Mouse (Mus musculus): ENCODE measurements around the gene Hif3a. TPM values are rescaled to one million over a fixed set of nuclear protein-coding genes. Genes with fewer than 3 reads are reported as not detected.
"Not testable (repeated sequence)": the region's sequence is repeated elsewhere in the genome, so short reads cannot be mapped to it uniquely, and the experiment has no call there.

Hif3a gene
- polyA plus RNA-seq (2012; rRNA removed) = 5.2 and 7.9 TPM in 2 replicates

DNA sequence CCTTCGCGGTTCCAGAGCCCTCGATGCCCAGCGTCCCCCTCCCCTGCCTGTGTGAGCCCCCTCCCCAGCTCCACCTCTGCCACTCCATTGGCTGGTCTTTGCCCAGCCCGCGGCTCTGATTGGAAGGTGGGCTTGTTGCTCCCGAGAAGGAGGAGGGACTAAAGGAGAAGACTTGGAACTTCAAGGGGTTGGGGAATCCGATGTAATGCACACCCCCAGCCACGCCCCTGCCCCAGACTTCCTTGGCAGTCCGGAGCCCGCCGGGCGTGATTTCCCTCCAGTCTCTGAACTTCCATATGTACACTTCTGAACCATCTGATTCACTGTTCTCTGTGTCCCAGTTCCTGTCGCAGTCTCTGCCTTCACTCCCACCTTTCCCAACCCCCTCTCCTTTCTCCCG is at the start of gene Hif3a:
TSS of gene Hif3a (minus strand) at position 39 of the 400 bp plus-strand sequence.
- no peak for DNase-seq (ENCODE audit: low read depth)

DNA sequence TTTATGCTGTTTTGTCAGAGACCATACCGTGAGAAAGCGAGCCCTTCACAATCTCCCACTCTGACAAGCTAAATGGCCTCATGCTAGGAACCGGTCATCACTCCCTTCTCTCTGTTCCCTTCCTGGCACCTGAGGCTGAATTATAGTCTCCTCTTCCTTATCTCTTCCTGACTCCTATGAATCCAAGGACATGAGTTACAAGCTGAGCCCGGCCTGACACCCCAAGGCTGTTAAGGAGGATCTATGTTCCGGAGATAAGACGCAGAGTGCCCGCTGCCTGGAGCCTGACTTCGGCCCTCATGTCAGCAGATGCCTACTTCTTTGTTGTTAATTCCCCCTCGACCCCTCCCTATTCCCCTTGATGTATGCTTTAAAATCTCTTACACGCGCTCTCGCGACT is 39.4 kb upstream of the Hif3a start:
- DNase-seq (ENCODE audit: low read depth) = not testable (repeated sequence)

DNA sequence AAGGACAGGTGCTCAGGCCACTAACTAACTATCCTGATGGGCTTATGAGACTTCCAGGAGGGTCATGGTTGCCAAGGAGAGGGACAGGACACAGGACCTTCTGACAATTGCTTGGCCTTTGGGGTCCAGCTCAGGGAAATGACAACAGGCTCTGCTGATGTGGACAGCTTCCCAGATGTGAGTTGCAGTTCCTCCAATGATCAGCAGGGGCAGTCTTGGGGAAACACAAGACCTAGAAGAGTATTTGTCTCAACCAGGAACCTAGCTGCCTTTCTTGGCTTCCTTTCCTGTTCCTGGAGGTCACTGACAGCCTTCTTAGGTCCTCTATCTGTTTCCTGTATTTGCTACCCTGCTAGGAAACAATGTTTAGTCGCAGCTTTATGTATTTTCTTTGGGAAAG is 29.1 kb upstream of the Hif3a start:
- no peak for DNase-seq (ENCODE audit: low read depth)

DNA sequence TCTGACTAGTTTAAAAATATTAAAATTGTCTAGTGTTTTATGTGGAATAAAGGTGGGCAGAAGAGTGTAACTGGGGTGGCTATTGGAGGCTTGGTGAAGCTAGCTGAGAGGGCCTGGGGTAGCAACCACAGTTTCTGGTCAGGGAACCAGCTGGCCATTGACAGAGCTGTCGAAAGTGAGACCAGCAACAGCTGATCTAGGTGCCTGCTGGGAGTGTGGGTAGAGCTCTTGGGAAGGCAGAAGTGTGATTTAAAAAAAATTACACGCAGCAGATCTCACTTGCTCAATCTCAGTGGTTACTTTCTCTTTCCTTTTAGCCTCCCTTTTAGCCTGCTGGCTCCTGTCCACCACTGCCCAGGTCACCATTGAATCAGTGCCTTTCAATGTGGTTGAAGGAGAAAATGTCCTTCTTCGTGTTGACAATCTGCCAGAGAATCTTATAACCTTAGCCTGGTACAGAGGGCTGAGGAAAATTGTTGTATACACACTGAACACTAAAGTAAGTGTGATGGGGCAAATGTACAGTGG is 27.9 kb upstream of the Hif3a start:
- DNase-seq (ENCODE audit: low read depth) = no peak

DNA sequence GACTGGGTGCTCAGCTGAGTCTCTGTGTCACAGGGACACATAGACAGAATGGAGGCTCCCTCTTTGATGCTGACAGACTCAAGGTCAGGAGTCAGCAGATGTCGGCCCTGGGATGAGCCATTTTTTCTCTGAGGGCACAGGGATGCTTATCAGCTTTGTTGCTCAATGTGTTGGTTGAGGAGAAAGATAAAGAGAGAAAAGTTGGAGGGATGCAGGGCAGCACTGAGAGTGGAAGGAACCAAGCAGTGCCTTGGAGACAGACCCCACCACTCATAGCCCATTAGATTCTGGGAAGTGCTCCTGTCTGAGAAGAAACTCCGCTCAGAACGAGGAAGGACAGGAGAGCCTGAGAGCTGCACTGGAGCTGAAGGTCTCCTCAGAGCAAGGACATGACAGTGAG is 25.5 kb upstream of the Hif3a start:
- DNase-seq (ENCODE audit: low read depth) = no peak

DNA sequence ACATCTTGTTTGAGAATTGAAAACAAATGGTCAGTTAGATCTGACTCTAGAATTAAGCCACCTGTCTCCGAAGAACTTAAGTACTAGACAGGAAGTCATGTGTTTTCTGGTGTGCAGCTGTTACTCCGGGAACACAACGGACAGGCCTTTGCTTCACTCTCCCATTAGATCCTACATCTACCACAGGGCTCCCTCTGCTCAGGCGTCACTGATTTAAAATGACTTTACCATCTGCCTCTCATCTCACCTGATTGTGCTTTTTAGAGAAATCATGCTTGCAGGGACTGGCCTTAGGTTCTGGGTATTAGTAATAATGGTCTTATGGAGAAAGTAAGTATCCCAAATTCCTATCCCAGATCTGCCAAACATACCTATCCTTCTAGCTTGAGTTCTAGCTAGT is 20.5 kb upstream of the Hif3a start:
- DNase-seq (ENCODE audit: low read depth) = no peak

DNA sequence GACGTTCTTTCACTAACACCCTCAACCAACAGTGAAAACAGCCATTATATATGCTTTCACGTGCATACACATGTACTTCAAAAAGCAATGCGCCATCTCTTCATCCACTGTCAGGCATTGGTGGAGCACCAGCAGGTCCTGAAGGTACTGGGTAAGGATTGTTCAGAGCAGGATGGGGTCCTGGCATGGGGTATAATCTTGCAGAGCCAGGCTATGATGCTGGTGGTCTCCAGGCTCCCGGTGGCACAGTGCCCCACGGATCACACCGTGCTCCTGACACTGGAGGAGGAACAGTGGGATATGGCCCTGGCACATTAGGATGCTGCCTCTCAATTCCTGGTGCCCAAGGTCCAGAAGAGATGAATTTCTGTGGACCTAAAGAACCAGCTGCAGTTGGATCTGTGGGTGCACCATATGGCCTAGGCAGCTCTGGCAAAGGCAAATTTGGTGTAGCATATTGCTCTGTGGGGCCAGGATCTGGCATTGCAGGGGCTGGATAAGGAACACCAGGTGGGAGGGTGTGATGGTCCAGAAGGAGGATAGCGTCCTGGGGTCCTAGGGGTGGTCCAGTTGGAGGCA is 15.9 kb upstream of the Hif3a start:
- no peak for DNase-seq (ENCODE audit: low read depth)

DNA sequence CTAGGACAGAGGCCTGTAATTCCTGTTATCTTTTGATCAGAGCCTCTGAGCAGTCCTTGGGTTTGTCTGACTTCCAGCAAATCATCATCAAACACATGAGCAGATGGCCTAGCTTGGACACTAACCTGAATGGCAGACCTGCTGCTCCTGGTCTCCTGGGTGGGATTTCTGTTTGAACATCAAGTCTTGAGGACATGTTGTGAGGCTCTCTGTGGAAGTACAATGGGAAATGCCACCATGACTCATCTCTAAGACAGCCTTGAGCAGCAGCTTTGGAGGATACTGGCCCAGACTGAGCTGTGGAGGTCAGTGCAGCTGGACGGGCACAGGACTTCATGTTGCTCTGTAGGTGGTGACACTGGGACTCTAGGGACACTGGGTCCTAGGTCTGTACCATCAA is 14.3 kb upstream of the Hif3a start:
- DNase-seq (ENCODE audit: low read depth) = no peak

DNA sequence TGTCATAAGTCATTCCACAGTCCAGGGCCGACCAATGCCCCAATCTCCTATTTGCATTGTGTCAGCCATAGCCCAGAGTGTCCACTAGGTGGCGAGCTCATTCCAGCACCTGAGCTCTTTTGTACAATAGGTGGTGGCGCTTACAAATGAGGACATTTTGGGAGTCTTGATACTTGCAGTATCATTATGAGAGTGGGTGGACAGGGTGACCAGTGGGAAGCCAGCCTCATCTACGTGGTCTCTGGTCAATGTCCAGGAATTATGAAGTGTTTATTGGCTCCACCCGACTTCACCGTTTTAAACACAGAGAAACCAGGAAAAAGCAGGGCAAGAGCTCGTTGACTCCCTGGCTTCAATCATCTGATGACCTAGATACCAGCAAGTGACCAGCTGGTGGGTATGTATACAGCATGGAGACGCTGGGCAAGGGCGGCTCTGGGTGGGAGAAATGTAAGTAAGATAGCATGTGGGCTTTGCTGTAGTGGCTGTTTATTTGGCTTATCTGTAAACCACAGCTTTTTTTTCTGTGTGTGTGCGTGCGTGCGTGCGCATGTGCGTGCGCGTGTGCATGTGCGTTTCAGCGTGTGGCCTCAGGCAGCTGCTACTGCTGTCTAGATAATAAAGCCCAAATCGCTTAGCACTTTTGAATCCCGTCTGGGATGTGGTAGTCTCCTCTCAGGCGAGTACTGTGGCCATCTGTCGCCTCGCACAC is 11.8 kb upstream of the Hif3a start, which contains the start of gene Psg16:
TSS of gene Psg16 (plus strand) at position 137 of the 712 bp plus-strand sequence.
- DNase-seq (ENCODE audit: low read depth) = no peak

DNA sequence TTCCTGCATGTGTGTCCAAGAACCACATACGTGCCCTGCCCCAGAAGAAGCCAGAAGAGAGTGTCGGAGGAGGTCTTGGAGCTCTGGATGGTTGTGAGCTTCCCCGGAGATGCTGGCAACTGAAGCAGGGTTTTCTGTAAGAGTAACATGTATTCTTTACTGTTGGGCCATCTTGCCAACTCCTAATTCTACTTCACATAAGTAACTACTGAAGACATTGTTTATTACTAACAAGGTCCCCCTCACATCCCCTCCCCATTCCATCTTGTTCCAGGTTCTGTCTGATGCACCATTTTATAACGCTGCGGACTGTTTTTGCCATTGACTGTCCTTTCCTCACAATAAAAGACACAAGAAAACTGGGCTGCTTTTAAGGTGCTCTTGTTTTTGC is 11.3 kb upstream of the Hif3a start:
- no peak for DNase-seq (ENCODE audit: low read depth)

DNA sequence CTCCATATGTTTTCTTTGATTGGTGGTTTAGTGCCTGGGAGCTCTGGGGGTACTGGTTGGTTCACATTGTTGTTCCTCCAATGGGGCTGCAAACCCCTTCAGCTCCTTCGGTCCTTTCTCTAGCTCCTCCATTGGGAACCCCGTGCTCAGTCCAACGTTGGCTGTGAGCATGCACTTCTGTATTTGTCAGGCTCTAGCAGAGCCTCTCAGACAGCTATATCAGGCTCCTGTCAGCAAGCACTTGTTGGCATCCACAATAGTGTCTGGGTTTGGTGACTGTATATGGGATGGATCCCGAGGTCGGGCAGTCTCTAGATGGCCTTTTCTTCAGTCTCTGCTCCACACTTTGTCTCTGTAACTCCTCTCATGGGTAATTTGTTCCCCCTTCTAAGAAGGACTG is 5.4 kb upstream of the Hif3a start:
- not testable (repeated sequence) for DNase-seq (ENCODE audit: low read depth)

DNA sequence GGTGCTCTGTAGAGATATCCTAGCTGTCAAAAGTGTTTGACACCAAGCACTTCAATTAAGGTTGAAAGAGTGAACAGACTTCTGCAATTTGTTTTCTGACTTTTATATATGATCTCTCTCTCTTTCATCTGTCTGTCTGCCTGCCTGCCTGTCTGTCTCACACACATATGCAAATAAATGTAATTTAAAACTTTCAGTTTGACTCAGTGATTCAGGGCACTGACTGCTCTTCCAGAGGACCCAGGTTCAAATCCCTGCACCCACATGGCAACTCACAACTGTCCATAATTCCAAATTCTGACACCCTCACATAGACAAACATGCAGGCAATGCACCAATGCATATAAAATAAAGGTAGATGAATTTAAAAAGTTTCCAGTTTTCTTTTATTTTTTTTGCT is 4.8 kb upstream of the Hif3a start:
- no peak for DNase-seq (ENCODE audit: low read depth)

DNA sequence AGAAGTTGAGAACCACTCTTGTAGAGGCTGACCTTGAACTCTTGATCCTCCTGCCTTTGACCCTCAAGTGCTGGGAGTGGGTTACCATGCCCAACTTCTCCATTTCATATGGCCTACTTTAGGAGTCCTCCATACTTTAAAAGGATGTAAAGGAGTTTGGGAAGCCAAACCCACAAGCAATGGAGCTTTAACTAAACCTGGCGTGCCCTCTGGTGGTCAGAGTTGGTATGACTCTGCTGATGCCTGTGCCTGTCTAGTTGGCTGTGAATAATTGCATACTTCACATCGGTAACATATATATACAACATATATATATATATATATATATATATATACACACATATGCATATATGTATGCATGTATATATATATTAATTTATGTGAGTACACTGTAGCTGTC is 4.2 kb upstream of the Hif3a start:
- DNase-seq (ENCODE audit: low read depth) = no peak

DNA sequence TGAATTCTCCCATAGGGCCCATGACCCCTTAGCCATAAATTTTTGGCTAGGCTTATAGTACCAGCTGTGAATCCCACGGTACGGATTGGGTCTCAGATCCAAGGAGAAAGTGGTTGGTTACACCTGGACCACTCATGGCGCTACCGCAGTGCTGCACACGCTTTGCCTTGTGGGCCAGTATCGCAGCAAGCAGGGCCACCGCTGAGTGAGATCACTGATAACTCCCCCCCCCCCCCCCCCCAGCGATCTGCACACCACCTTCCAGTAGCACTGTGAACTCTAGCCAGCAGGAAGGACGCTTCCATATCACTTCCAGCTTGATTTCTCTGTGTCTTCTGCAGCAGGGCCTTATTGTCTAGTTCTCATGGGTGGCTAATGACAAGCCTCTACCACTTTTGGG is 3.4 kb upstream of the Hif3a start:
- no peak for DNase-seq (ENCODE audit: low read depth)

DNA sequence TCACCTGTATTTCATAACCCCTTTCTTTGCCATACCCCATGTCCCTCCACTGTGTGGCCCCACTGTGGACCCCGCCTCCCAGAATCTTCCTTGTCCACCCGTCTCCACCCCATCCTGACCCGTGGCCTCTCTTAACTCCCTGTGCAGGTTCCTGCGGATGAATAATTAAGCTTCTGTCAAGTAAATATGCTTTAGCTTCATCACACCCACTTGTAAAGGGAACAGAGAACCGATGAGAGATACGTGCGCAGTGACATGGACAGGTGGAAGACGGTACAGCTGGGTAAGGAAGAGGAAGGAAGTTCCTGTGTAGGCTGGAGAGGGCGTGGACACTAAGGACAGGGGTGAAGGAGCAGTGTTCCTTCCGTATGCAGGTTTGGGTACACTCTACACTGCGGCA is 618 bp upstream of the Hif3a start:
- no peak for DNase-seq (ENCODE audit: low read depth)

DNA sequence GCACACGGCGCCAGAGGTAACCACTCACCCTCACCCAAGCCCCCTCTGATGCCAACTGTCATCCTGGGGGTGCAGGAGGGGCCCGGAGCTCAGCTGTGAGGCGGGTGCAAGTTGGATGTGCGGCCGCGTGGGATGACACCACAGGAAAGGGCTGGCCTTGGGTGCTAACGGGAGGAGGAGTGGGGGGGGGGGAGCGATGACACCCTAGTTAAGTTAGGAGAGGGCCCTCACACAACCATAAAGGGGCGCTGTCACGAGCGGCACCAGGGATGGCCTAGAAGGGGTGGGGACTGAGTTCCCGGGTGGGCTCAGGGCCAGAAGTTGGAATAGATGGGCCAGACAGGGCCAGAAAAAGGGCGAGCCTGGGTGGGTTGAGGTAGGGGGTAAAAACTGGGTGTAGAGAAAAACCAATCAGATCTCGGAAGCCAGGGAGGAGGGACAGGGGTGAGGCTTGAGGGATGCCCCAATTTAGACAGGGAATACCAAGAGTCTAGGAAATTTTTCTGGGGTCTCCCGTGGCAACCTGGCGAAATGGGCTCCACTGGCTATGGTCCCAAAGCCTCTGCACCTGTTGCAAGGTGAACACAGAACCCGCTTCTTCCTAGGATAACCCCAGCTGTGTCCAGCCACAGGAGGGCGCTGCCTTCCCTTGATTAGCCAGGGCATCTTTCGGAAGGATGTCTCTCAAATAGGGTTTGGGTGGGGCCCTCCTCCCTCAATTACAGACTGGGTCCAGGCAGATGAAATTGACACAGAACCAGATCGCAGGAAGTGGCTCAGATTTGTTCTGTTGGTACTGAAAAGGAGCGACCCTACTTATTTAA is 1.2 kb downstream of the Hif3a start:
- DNase-seq (ENCODE audit: low read depth) = no peak

DNA sequence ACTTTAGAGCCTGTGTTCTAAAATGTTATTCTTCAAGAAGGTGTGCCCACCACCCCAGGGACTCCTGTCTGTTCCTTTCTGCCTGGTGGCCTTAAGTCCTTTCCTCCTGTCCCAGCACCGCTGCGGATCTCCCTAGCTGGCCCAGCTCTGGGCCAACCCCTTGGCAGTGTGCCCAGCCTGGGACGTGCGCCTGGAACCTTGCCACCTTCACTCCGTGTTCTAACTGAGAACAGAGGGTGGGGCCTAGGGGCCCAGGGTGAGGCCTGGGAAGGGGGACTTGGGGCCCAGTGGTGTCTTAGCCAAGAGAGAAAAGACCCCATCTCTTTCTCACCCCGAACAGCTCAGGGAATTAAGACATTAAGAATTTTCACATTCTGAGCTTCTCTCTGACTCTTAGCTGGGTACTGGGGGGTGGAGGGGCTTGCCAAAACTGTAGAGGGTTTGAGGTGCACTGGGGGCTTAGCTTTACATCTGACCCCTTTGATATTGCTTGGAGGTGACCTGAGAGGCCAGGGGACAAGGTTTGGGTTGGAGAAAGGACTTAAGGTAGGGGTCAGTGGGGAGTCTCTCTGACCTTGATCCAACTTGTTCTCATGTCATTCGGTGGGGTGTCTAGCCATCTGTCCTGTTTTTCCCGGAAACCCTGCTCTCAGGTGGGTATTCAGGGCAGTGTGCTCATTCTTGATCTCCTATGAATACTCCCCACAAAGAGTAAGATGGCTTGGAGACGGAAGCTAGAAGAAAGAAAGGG is 2.0 kb downstream of the Hif3a start:
- no peak for DNase-seq (ENCODE audit: low read depth)

DNA sequence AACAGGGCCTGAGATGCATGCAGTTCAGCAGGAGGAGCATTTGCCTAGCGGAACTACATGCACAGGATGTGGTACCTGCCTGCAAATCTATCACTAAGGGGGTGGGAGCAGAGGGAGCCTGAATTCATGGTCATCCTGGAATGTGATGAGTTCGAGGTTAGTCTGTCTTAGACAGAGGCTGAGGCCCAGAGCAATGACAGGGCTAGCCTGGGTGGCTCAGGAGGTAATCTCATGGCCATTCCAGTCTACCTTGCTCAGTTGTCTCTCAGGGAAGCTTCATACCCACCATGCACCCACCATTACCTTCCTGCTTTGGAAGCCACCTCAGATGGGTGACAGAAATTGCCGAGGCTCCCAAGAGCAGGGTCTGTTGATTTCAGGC is 2.8 kb downstream of the Hif3a start:
- DNase-seq (ENCODE audit: low read depth) = no peak

DNA sequence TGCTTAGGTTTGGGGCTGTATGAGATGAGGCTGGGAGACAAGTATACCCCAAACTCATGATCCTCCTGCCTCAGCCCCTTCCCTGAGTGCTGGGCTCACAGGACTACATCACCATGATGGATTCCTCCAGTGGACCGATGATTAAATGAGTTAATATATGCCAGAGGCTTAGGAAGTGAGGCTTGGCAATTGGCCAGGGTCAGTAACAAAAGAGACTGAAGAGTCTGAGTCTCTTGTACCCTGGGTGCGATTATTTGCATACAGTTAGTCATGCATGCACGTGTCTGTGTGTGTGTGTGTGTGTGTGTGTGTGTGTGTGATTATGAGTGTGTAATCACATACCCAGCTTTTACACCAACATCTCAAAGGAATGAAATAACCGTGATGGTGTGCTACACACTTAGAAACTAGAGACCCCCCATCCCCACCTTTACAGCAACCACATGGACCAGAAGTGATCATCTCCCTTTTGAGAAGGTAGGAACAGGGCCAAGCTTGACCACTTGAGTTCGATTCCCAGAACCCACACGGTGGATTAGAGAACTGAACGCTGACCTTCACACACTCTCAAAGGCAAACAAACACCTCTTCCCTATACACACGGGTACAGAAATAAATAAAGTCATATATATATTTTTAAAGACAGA is 3.3 kb downstream of the Hif3a start:
- DNase-seq (ENCODE audit: low read depth) = no peak

DNA sequence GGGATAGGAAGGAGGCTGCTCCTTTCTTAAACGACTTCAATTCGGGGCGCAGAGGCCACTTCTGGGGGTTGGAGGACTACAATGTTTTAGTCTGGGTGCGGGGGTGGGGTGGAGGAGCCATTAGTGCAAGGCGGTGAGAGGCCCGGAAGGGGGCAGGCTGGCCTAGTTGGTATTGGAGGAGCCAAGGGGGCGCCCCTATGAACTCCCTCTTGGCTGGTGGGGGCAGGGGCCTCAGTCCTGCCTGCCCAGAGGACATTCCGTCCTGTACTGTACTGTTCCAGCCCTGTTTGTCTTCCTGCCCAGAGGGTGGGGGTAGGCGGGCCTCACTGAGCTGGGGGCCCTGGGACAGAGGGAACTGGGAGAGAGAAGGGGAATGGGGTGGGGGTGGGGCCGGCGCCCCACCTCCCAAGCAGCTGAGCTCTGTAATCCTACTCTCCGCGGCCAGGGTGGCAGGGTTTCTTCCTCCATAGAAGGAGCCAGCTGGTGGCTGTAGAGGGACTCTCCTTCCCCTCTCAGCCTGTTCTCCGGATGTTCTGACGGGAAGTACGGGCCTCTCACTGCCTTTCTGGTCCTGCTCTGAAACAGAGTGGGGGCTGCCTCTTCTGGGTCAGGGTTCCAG is 4.0 kb downstream of the Hif3a start:
- no peak for DNase-seq (ENCODE audit: low read depth)
